Mouse (Mus musculus): ENCODE results near the gene Cep131.

Cep131 gene

GRCm38 (mm10) chr11:120092817-120093591 is 6.4 kb upstream of the Cep131 start:
- DNase-seq: peak; percentile 24 to 70

- no peak for DNase-seq
These were observed 4.0 kb upstream of the Cep131 start for GRCm38 (mm10) chr11:120090661-120091060.

- DNase-seq: no peak
These were observed 568 bp downstream of the Cep131 start for GRCm38 (mm10) chr11:120085891-120086627.

- DNase-seq: no peak
These were observed 6.3 kb downstream of the Cep131 start for GRCm38 (mm10) chr11:120080282-120080681.

- no peak for DNase-seq
These were observed 10.4 kb downstream of the Cep131 start for GRCm38 (mm10) chr11:120076191-120076590.

- DNase-seq: no peak
These were observed 13.5 kb downstream of the Cep131 start for GRCm38 (mm10) chr11:120072986-120073647.

- DNase-seq: no peak
These were observed 14.8 kb downstream of the Cep131 start for GRCm38 (mm10) chr11:120071731-120072320.

GRCm38 (mm10) chr11:120071065-120071464 is 15.6 kb downstream of the Cep131 start:
- DNase-seq: no peak

- DNase-seq: no peak
These were observed 16.2 kb downstream of the Cep131 start for GRCm38 (mm10) chr11:120070286-120070930.

- DNase-seq: no peak
These were observed 17.4 kb downstream of the Cep131 start for GRCm38 (mm10) chr11:120069261-120069660.

- no peak for DNase-seq
These were observed 18.8 kb downstream of the Cep131 start for GRCm38 (mm10) chr11:120067834-120068233.

- DNase-seq: peak; percentile 51 to 62
These were observed 21.3 kb downstream of the Cep131 start for GRCm38 (mm10) chr11:120065291-120065690.

- no peak for DNase-seq
These were observed 22.0 kb downstream of the Cep131 start for GRCm38 (mm10) chr11:120064668-120065040.

- no peak for DNase-seq
These were observed 22.5 kb downstream of the Cep131 start for GRCm38 (mm10) chr11:120064006-120064667.

- DNase-seq: no peak
These were observed 23.3 kb downstream of the Cep131 start for GRCm38 (mm10) chr11:120063326-120063725.

- DNase-seq: no peak
These were observed 26.0 kb downstream of the Cep131 start for GRCm38 (mm10) chr11:120060634-120061033.

GRCm38 (mm10) chr11:120055953-120056732 is 30.5 kb downstream of the Cep131 start:
- no peak for DNase-seq

- DNase-seq: no peak
These were observed 32.8 kb downstream of the Cep131 start for GRCm38 (mm10) chr11:120053846-120054245.

GRCm38 (mm10) chr11:120052274-120052673 is 34.4 kb downstream of the Cep131 start:
- no peak for DNase-seq

GRCm38 (mm10) chr11:120051124-120051811 is 35.4 kb downstream of the Cep131 start:
- no peak for DNase-seq

GRCm38 (mm10) chr11:120049067-120049466 is 37.6 kb downstream of the Cep131 start:
- DNase-seq: no peak
